Mouse (Mus musculus) intestine, embryonic 16.5 days (tissue): ENCODE results near the gene Gm37240. TPM values are rescaled to one million over a fixed set of nuclear protein-coding genes. Genes with fewer than 3 reads are reported as not detected.

Experiments
- ATAC-seq: fragments of 200-750 bp; cut with Nextera tagmentation; 2 replicates; pipeline ENCODE4 v1.8.0; 2017; ENCODE audit warnings: moderate TSS enrichment, moderate library complexity
- H3K27ac ChIP-seq: fragments of 300-500 bp; sonication (generic); 2 replicates; pipeline ENCODE4 v1.5.1; 2014; ENCODE audit warnings: mild to moderate bottlenecking, low read length
- H3K27me3 ChIP-seq: fragments of 300-500 bp; sonication (generic); replicated peaks from 2 replicates; pipeline ENCODE4 v1.6.1; 2014; ENCODE audit warnings: low read length, control low read depth, mixed read lengths; ENCODE audit not compliant: control insufficient read depth, insufficient read depth
- H3K36me3 ChIP-seq: fragments of 300-500 bp; sonication (generic); 2 replicates; pipeline ENCODE4 v1.6.1; 2014; ENCODE audit warnings: low read length, control low read depth; ENCODE audit not compliant: control insufficient read depth, insufficient read depth
- H3K4me1 ChIP-seq: fragments of 300-500 bp; sonication (generic); 2 replicates; pipeline ENCODE4 v1.6.1; 2014; ENCODE audit warnings: low read length, control low read depth, mixed read lengths; ENCODE audit not compliant: control insufficient read depth, insufficient read depth
- H3K4me2 ChIP-seq: fragments of 300-500 bp; sonication (generic); 2 replicates; pipeline ENCODE4 v1.6.1; 2014; ENCODE audit warnings: low read depth, low read length, control low read depth
- H3K4me3 ChIP-seq: fragments of 300-500 bp; sonication (generic); 2 replicates; pipeline ENCODE4 v1.5.1; 2014; ENCODE audit warnings: mild to moderate bottlenecking, low read length
- H3K9ac ChIP-seq: fragments of 300-500 bp; sonication (generic); 2 replicates; pipeline ENCODE4 v1.6.1; 2014; ENCODE audit warnings: low read depth, low read length
- H3K9me3 ChIP-seq: fragments of 300-500 bp; sonication (generic); 2 replicates; pipeline ENCODE4 v1.6.1; 2016; ENCODE audit warnings: low read length, control low read depth; ENCODE audit not compliant: control insufficient read depth
- WGBS: fragments of 180-500 bp; shearing (Covaris S2); extraction: QIAGEN DNeasy Blood & Tissue Kit; methylation state at CpG from one replicate; pipeline ENCODE4 v1.1.7; 2014; 5-methylcytosine and 5-hydroxymethylcytosine counted together
- polyA plus RNA-seq: library from polyadenylated mRNA; unstranded; fragments of >200 nt; fragmentation: Nextera tagmentation; extraction: Ambion mirVana; gene quantifications from 2 replicates; pipeline ENCODE4 v1.2.1, GENCODE M21; 2015

The Gm37240 gene
- polyA plus RNA-seq, 1 experiment from 2014 or later: 6.8 TPM

DNA sequence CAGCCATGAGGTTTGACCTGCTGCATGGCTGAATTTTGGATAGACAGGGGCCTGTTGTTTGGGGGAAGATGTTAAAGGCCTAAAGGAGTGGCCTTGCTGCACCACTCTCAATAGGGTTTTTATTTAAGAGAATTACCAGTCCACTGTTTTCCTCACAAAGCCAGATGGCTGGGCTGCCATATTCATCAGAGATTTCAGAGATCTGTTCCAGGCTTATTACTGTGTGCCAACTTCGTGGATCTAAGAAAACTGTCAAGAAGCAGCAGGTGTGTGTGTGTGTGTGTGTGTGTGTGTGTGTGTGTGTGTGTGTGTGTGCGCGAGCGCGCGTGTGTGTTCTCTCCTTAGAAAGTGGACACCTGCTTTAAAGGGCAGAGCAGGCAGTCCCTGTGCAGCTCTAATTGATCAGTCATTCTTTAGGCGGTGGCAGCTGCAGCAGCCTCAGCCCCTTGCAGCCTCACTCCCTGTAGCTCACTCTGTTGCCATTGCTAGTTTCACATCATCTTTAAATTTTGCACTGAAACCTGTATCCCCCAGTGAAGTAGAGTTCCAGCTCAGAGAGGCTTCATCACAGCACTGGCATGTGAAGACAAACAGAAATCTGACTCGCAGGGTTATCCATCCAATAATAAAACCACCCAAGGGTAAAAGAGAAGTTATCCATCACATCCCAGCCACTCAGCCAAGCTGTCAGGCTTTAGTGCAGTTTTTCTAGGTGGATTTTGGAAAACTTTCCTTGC lies 252.8 kb downstream of the Gm37240 start:
- no peaks in the 10 kb centered on the region for H3K36me3 ChIP-seq
- WGBS: 73% methylated on average over 8 of the region's 8 CpGs
- H3K27me3 ChIP-seq: no peaks in the 10 kb centered on the region
- no peak overlapping the region for H3K9ac ChIP-seq
- H3K4me2 ChIP-seq: no peak overlapping the region
- H3K4me3 ChIP-seq: no peak overlapping the region
- H3K27ac ChIP-seq: no peak overlapping the region
- no peak for ATAC-seq
- H3K4me1 ChIP-seq: 0 out of 2 replicates have a peak, but pooled peaks cover 5% of the 10 kb centered on the region
- no peaks in the 10 kb centered on the region for H3K9me3 ChIP-seq

DNA sequence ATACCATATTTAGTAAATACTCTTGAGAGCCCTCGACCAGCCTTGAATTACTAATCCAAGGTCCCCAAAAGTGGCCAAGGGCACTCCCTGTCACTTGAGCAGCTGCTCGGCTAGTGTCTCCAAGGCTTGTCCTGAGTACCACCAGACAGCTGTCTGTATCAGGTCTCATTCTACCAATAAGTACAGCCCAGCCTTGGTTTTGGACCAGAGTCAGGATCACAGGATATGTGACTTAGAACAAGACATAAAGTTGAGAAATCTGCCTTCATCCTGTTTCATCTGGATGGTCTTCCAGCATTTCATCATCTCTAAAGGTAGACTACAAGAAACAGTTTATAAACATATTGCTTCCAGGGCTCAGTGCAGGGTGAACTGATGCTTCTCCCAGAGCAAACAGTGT lies 253.6 kb downstream of the Gm37240 start:
- H3K4me1 ChIP-seq: 0 out of 2 replicates have a peak, but pooled peaks cover 5% of the 10 kb centered on the region
- no peak for ATAC-seq
- no peaks in the 10 kb centered on the region for H3K27me3 ChIP-seq
- no peak overlapping the region for H3K4me3 ChIP-seq
- H3K9me3 ChIP-seq: no peaks in the 10 kb centered on the region
- H3K36me3 ChIP-seq: no peaks in the 10 kb centered on the region
- no peak overlapping the region for H3K9ac ChIP-seq
- WGBS: 74% methylated on average over 2 of the region's 2 CpGs
- no peak overlapping the region for H3K27ac ChIP-seq
- no peak overlapping the region for H3K4me2 ChIP-seq

DNA sequence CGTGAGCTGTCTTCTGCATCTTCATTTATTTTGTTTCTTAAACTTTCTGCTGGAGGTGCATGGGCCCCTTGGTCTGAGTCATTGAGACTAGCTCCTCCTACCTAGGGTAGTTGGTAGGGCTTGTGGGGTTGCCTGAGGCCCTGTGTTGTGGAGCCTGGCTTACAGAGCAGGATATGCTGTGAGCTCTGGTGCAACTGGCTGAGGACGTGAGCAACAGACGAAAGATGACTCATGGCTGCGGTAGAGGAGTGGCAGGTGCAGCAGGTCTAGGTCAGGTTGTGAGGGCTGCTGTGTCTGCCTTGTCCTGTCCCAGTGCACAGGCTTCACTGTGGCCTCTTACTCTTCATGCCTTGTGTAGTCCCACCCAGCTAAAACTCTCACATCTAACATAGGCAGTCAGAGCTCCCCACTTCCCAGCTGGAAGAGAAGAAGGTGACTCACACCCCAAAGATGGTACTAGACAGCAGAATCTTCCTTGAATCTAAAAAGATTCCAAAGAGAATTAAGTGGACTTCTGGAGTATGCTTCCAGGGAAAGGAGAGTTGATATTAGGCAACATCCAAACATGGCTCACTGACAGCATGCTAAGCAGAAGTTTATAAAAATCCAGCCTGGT lies 257.3 kb downstream of the Gm37240 start:
- Histone ChIP-seq H3K27me3 (no peaks in the 10 kb centered on the region), H3K4me3 (no peak overlapping the region), H3K36me3 (no peaks in the 10 kb centered on the region), H3K9ac (no peak overlapping the region), H3K4me1 (0 out of 2 replicates have a peak, but pooled peaks cover 2% of the 10 kb centered on the region), H3K4me2 (no peak overlapping the region), H3K9me3 (no peaks in the 10 kb centered on the region), H3K27ac (no peak overlapping the region)
- no peak for ATAC-seq
- WGBS: 86% methylated on average over 4 of the region's 4 CpGs

DNA sequence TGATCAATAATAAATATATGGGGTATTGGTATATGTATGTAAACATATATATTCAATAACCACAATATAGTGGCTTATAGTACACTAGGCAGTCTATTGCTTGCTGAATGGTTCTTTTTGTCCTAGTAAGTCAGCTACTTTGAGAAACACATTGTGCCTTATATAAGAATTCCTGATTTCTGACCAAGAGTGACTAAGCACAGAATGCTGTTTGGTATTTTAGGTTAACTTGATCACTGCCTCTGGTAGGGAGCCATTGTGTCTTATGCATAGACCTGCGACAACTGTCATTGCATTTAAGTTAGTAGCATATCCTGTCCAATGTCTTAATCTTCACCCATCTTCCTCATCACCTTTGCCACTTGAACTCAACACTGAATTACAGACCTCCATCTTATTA lies 267.6 kb downstream of the Gm37240 start:
- 94% methylated on average over 1 of the region's 1 CpGs for WGBS
- no peak overlapping the region for H3K9ac ChIP-seq
- no peaks in the 10 kb centered on the region for H3K27me3 ChIP-seq
- H3K4me1 ChIP-seq: no peaks in the 10 kb centered on the region
- no peak overlapping the region for H3K4me3 ChIP-seq
- H3K36me3 ChIP-seq: no peaks in the 10 kb centered on the region
- ATAC-seq: no peak
- H3K27ac ChIP-seq: no peak overlapping the region
- no peaks in the 10 kb centered on the region for H3K9me3 ChIP-seq
- no peak overlapping the region for H3K4me2 ChIP-seq

DNA sequence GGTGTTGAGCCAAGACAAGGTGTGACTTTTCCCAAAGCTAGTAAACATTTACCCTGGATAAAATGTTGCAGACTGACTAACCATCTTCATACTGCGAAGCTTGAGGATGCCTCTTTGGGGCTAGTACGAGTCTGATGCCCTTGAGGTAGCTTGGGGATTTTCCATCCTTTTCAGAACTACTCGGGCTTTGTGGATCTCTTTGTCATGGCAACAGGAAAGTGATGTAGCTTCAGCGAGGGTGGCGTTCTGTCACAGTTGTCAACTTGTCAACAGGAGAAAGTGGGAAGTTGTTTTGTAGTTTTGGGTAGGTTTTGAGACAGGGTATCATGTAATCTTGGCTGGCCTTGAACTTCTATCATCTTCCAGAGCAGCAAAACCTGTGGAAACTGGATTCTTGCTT lies 268.0 kb downstream of the Gm37240 start:
- Histone ChIP-seq H3K4me1 (no peaks in the 10 kb centered on the region), H3K4me3 (no peak overlapping the region), H3K27me3 (no peaks in the 10 kb centered on the region), H3K36me3 (no peaks in the 10 kb centered on the region), H3K4me2 (no peak overlapping the region), H3K9ac (no peak overlapping the region), H3K9me3 (no peaks in the 10 kb centered on the region), H3K27ac (no peak overlapping the region)
- 91% methylated on average over 5 of the region's 5 CpGs for WGBS
- no peak for ATAC-seq

DNA sequence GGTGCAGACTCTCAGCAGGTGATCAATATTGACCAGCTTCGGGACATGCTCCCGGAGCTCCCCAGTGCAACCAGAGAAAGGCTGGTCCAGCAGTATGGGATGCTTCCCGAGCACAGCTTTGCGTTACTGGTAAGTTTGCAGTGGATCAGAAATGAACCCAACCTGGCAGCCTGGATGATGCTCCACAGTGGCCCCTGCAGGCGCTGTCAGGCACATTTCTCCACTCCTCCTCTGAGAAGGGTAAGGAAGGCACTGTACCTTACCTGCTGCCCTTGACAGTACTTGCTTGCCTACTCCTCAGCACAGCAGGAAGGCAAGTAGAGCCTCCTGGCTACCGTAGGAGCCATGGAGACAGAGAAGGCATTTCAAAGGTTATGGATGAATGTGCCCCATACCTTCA lies 268.4 kb downstream of the Gm37240 start:
- 82% methylated on average over 6 of the region's 6 CpGs for WGBS
- no peak overlapping the region for H3K4me3 ChIP-seq
- no peaks in the 10 kb centered on the region for H3K4me1 ChIP-seq
- no peak for ATAC-seq
- H3K27ac ChIP-seq: no peak overlapping the region
- H3K4me2 ChIP-seq: no peak overlapping the region
- H3K9me3 ChIP-seq: no peaks in the 10 kb centered on the region
- no peaks in the 10 kb centered on the region for H3K36me3 ChIP-seq
- H3K9ac ChIP-seq: no peak overlapping the region
- no peaks in the 10 kb centered on the region for H3K27me3 ChIP-seq

DNA sequence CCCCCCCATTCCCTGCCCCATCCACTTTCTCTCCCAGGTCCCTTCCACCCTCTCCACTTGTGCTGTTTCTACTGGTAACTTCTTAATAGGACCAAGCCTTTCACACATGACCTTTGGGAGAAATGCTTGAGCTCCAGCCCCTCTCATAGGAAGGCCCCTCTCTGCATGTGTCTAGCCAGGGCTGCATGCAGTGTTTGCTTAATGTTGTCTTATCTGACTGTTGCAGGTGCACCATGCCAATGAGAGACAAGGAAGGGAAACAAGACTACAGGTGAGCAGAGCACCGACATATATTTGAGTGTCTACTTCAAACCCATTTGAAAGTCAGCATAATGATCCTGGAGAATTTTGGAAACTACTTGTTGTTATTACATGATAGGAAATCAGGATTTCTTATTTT lies 270.9 kb downstream of the Gm37240 start:
- H3K9me3 ChIP-seq: no peaks in the 10 kb centered on the region
- no peaks in the 10 kb centered on the region for H3K36me3 ChIP-seq
- no peak overlapping the region for H3K4me3 ChIP-seq
- H3K27ac ChIP-seq: no peak overlapping the region
- H3K4me2 ChIP-seq: no peak overlapping the region
- H3K27me3 ChIP-seq: no peaks in the 10 kb centered on the region
- no peak for ATAC-seq
- WGBS: 96% methylated on average over 1 of the region's 1 CpGs
- no peak overlapping the region for H3K9ac ChIP-seq
- no peaks in the 10 kb centered on the region for H3K4me1 ChIP-seq

DNA sequence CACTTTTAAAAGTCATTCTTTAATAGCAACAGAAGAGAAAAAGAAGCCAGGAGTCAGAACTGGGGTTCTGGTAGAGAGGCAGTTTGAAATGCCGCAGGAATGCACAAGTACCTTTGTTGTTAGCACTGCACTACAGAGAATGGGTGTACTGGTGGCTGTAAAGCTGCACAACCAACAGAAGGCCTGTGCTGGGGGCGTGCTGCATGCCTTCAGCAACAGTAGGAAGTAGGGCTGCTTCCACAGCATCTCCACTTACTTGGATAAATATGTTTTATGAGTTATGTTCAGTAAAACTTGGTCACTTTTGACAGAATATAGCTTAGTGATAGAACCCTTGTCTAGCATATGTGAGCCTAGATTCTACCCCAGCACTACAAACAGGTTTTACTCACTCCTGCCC lies 279.6 kb downstream of the Gm37240 start:
- 90% methylated on average over 2 of the region's 2 CpGs for WGBS
- no peak for ATAC-seq
- Histone ChIP-seq H3K36me3 (no peaks in the 10 kb centered on the region), H3K27me3 (no peaks in the 10 kb centered on the region), H3K4me2 (no peak overlapping the region), H3K27ac (no peak overlapping the region), H3K4me3 (no peak overlapping the region), H3K9ac (no peak overlapping the region), H3K4me1 (no peaks in the 10 kb centered on the region), H3K9me3 (no peaks in the 10 kb centered on the region)

DNA sequence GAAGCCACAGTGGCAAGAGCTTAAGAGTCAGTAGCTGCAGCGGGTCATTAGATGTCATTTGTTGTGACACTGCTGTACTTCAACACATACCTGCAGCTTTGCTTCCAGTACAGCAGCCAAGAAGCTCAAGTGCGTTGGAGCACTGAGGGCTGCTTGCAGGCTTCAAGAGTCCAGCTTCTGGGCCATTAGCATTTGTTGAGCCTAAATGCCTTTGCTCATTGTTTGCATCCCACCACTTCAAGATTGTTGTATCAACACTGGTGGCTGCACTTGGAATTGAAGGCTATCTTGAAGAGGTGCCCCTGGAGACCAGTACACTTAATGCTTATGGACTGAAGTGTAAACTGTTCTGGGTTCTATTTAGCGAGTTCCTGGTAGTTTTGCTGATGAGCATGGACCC lies 280.4 kb downstream of the Gm37240 start:
- ATAC-seq: no peak
- Histone ChIP-seq H3K4me2 (no peak overlapping the region), H3K9ac (no peak overlapping the region), H3K27ac (no peak overlapping the region), H3K9me3 (no peaks in the 10 kb centered on the region), H3K4me3 (no peak overlapping the region), H3K4me1 (peaks cover 3% of the 10 kb centered on the region; the same call in 1 of the 2 replicates), H3K36me3 (no peaks in the 10 kb centered on the region), H3K27me3 (no peaks in the 10 kb centered on the region)
- WGBS: 88% methylated on average over 3 of the region's 3 CpGs
